Mouse (Mus musculus): Measurements from ENCODE around the gene Dpp3.
"Not testable (repeated sequence)": the region's sequence is repeated elsewhere in the genome, so short reads cannot be mapped to it uniquely, and the experiment has no call there.

Dpp3 gene

GRCm38 (mm10) chr19:4896780-4897520, 31.1 kb downstream of the Dpp3 start:
- DNase-seq (ENCODE audit: low spot score), result no peak

DNA sequence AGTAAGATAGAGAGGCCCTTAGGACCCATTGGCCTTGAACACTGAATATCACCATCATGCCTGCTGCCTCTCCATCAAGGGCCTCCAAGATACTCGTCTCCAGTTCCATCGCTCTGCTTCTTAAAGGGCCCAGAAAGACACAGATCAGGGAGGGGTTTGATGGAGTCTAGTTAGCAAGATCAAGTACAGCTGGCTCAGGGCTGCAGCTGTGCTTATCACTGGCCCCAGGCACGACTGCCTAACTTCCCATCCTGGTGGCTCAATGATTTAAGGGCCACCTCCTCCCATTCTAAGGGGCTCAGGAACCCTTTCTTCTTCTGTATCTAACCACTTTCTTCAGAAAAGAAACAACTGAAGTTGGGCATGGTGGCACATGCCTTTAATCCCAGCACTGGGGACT, 36.3 kb downstream of the Dpp3 start:
- no peak for DNase-seq (ENCODE audit: low spot score)

GRCm38 (mm10) chr19:4889791-4890190, 38.3 kb downstream of the Dpp3 start:
- no peak for DNase-seq (ENCODE audit: low spot score)

DNA sequence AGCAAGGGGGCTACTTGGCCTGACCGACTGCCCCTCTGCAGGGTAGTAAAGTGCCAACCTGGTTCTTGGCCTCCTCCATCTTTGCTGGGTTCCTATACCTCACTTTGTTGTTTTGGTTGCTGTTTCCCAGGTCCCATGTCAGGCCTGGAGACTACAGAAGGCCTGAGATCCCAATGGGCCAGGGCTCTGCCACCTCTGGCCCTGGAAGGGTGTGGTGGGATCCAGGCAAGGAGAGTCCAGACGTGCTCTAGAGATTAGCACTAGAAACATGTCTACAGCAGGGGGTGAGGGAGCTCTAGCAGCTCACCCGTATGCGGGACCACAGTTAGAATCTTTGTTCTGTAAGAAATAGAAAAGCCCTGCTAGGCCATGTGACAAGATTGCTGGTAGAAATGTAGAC, 44.1 kb downstream of the Dpp3 start:
- DNase-seq (ENCODE audit: low spot score), result no peak

- DNase-seq (ENCODE audit: low spot score), result no peak
These were observed 48.8 kb downstream of the Dpp3 start for GRCm38 (mm10) chr19:4879324-4879703.

- DNase-seq (ENCODE audit: low spot score), result peak; percentile 93
These were observed 49.4 kb downstream of the Dpp3 start, which contains the start of gene Zdhhc24 for GRCm38 (mm10) chr19:4878405-4879323. Gene Zdhhc24 (plus strand): TSS chr19:4878668.

DNA sequence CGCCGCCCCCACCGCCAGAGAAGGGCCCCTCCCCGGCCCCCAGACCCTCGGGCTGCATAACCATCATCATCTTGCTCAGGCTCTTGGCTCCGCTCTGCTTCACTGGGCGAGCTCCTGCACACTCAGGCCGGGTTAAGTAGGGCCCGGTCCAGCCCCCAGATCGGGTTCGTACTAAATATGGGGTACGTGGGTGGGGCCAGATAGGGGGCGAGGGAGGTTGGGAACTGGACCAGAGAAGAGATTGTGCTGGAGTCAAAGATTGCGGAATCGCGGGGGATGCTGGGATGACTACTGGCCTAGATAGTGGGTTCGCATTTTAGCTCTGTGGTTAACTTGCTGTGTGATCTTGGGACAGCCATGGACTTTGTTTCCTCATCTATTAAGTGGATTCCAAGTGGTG, 50.3 kb downstream of the Dpp3 start, which contains the start of gene Actn3:
TSS of gene Actn3 (minus strand) at position 125 of the 400 bp plus-strand sequence.
- no peak for DNase-seq (ENCODE audit: low spot score)

DNA sequence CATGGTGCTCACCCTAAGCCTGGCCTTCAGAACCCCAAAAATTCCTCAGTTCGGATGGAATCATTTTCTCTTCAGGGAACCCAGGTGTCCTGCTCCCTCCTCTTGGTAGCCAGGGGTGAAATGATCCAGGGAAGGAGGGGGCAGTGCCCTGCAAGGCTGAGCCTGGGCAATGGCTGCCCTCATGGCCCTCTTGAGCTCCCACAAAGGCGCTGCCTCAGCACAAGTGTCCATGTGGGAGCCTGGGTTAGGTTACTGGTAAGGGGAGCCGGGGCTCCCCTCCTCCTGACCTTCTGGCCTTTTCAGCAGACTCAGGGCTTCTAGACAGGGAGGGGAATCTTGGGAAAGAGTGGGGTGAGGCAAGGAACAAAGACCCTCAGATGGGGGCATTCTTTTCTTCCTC, 51.3 kb downstream of the Dpp3 start:
- DNase-seq (ENCODE audit: low spot score), result no peak

DNA sequence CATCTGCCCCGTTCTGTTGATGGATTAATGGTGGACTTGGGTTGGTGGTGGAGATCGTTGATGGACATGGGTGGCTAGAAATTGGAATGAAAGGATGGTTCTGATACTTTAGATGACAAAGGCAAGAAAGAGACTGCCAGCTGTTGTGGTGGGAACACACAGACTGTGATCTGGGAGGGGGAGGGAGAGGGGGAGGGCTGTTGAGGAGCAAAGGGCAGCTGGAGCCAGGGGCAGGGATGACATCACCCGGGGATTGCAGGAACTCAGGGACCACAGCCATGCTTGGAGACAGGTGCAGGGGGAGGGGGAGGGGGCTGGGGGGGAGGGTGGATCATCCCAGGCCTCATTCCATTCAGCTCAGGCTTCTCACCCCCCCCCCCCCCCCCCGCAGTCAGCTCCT, 51.8 kb downstream of the Dpp3 start:
- DNase-seq (ENCODE audit: low spot score), result no peak

- not testable (repeated sequence) for DNase-seq (ENCODE audit: low spot score)
These were observed 53.5 kb downstream of the Dpp3 start for GRCm38 (mm10) chr19:4874613-4875012.

- DNase-seq (ENCODE audit: low spot score), result no peak
These were observed 62.9 kb downstream of the Dpp3 start for GRCm38 (mm10) chr19:4865147-4865546.

DNA sequence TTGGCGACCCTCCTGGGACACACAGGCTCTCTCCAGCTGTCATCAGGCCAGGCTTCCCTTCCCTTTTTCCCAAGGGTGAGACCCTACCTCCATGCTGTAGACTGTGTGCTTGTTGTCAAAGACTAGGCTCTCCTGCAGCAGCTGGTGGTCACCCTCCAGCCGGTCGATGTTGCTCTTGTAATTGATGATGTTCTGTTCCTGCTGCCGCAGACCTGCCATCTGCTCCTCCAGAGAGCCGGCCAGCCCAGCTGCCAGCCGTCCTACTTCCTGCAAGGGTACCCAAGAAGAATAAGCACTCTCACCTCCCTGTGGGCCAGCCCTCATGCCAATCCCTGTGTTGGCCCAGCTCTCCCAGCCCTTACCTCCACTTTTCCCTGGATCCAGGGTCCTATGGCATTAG, 65.0 kb downstream of the Dpp3 start:
- DNase-seq (ENCODE audit: low spot score), result no peak

GRCm38 (mm10) chr19:4859081-4859480, 69.0 kb downstream of the Dpp3 start:
- DNase-seq (ENCODE audit: low spot score), result no peak

Data from left cerebral cortex, adult 11 months (tissue).